Mouse (Mus musculus): ENCODE data around the gene Tpgs1. TPM values are rescaled to one million over a fixed set of nuclear protein-coding genes. Genes with fewer than 3 reads are reported as not detected.

Tpgs1 gene
- polyA plus RNA-seq, 1 experiment from 2014 or later, result 124 TPM

DNA sequence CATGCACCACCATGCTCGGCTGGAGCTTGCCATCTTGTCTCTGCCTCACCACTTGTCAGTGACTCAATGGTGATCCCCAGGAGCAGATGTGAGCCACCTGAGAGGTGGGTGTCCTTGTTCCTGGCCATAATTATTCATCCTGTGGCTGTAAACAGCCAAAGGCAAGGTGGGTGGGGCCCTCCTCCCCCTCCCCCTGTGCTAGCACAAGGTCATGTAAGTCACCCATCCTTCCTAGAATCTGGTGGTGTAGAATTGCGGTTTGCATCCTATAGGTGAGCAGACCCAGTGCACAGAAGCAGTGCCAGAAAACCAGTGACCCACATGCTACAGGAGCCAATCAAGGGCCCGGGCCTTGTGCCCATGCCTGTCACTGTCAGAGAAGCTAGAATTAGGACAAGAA lies 3.9 kb downstream of the Tpgs1 start:
- WGBS, result 94% methylated on average over 3 of the region's 3 CpGs
- Histone ChIP-seq H3K36me3 (ENCODE audit: control insufficient read depth, insufficient read depth, low read length) (peaks cover 10% of the 10 kb centered on the region), H3K4me2 (ENCODE audit: low read length) (no peak overlapping the region), H3K9me3 (ENCODE audit: control insufficient read depth, low read length) (no peaks in the 10 kb centered on the region), H3K27me3 (replicated peaks; ENCODE audit: control insufficient read depth, insufficient read depth, low read length) (no peaks in the 10 kb centered on the region), H3K4me1 (ENCODE audit: control insufficient read depth, insufficient read depth, low read depth, low read length) (peaks cover 18% of the 10 kb centered on the region), H3K9ac (ENCODE audit: low read depth, low read length) (no peak overlapping the region), H3K4me3 (ENCODE audit: low read length) (no peak overlapping the region), H3K27ac (ENCODE audit: low read depth, low read length) (no peak overlapping the region)
- ATAC-seq, result no peak

DNA sequence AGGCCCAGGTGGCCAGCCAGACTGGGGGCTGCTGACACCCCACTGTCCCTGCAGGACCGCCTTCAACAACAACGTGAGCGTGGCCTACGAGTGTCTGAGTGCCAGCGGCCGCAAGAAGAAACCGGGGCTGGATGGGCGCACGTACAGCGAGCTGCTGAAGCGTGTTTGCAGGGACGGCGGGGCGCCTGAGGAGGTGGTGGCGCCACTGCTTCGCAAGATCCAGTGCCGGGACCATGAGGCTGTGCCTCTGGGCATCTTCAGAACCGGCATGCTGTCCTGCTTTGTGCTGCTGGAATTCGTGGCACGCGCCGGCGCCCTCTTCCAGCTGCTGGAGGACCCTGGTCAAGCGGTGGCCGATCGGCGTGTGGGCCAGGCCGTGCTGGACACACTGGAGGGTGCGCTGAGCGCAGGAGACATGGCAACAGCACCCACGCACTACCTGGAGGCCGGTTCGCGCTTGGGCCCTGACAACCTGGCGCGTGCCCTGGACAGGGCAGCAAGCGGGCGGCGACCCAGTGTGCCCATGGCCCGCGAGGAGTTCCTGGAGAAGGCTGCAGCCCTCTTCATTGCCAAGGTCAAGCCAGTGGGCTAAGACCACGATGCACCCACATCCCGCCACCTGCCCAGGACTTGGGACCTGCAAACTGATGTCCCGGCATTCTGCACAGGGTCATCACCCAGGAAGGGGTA lies 6.3 kb downstream of the Tpgs1 start:
- ATAC-seq, result no peak
- no peak overlapping the region for H3K27ac ChIP-seq (ENCODE audit: low read depth, low read length)
- no peaks in the 10 kb centered on the region for H3K27me3 ChIP-seq (replicated peaks; ENCODE audit: control insufficient read depth, insufficient read depth, low read length)
- H3K4me1 ChIP-seq (ENCODE audit: control insufficient read depth, insufficient read depth, low read depth, low read length), result peaks cover 8% of the 10 kb centered on the region
- peaks cover 10% of the 10 kb centered on the region for H3K36me3 ChIP-seq (ENCODE audit: control insufficient read depth, insufficient read depth, low read length)
- no peaks in the 10 kb centered on the region for H3K9me3 ChIP-seq (ENCODE audit: control insufficient read depth, low read length)
- no peak overlapping the region for H3K4me2 ChIP-seq (ENCODE audit: low read length)
- no peak overlapping the region for H3K9ac ChIP-seq (ENCODE audit: low read depth, low read length)
- WGBS, result 54% methylated on average over 44 of the region's 44 CpGs
- H3K4me3 ChIP-seq (ENCODE audit: low read length), result no peak overlapping the region

DNA sequence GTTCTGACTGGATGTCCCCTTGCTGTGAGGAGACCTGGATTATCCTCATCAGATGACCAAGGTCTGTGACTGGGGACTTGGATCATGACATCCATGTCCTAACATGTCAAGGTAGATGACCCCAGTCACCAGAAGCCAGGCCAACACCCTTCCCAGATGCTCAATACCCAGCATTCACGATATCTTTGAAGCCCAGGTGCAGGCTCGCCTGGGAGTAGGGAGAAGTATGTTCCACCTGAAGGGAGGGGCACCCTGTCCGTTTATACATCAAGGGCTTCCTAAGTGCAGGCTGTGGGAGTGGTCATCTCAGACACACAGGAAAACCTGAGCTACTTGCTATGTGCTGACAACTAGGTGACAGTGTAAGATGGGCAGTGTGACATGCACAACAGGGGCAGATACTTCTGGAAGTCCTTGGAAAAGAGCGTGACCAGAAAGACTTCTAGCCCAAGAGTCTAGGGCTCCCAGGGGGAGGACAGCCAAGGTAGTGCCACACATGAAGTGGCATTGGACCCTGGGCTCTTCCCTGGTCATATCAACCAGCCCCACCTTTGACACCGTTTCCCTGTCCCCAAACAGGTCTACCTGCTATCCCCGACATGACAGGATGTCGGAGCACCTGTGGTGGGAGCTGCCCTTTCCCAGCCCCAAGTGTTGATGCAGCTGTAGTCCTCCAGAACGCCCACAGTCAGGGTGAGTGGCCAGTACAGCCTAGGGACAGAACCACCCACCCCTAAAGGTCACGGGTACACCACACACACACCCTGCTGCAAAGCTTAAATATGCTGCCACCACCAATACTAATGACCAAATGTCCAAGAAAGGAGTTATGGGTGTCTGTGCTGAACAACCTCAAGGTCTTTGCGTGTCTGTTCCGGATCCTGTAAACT lies 11.7 kb downstream of the Tpgs1 start:
- Histone ChIP-seq H3K9ac (ENCODE audit: low read depth, low read length) (peak overlapping the region; percentile 67), H3K9me3 (ENCODE audit: control insufficient read depth, low read length) (no peaks in the 10 kb centered on the region), H3K27ac (ENCODE audit: low read depth, low read length) (peak overlapping the region; percentile 89), H3K4me1 (ENCODE audit: control insufficient read depth, insufficient read depth, low read depth, low read length) (peaks cover 19% of the 10 kb centered on the region), H3K36me3 (ENCODE audit: control insufficient read depth, insufficient read depth, low read length) (peaks cover 11% of the 10 kb centered on the region), H3K27me3 (replicated peaks; ENCODE audit: control insufficient read depth, insufficient read depth, low read length) (no peaks in the 10 kb centered on the region), H3K4me2 (ENCODE audit: low read length) (peak overlapping the region; percentile 79), H3K4me3 (ENCODE audit: low read length) (peak overlapping the region; percentile 88)
- 45% methylated on average over 11 of the region's 11 CpGs for WGBS
- ATAC-seq, result peak; percentile 30

DNA sequence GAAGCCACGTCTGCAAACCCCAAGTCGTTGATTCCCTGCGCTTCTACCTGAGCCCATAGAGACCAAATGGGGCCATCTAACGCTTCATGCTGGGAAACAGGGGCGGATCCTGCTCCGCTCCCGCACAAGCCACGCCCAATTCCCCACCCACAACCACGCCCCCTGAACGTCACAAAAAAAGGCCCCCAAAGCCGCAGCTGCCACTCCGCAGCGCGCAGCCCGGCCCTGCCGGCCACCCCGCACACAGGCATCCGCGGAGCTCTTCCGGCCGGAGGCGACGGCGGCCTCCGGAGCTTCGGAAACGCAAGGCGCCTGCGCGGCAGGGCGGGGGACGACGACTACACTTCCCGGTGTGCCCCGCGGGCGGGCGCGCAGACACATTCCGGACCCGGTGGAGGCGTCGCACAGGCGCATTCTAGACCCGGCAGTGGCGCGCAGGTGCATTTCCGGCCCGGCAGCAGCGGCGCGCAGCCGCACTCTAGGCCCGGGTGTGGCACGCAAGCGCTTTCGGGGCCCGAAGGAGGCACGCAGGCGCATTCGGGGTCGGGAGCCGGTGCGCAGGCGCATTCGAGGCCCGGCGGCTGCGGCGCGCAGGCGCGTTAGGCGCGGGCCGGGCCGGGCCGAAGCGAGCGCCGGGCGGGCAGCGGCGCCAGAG lies 12.5 kb downstream of the Tpgs1 start, which contains the start of gene Cdc34:
Cdc34 (plus strand) TSS at position 605 of the 655 bp plus-strand sequence.
- H3K36me3 ChIP-seq (ENCODE audit: control insufficient read depth, insufficient read depth, low read length), result peaks cover 14% of the 10 kb centered on the region

DNA sequence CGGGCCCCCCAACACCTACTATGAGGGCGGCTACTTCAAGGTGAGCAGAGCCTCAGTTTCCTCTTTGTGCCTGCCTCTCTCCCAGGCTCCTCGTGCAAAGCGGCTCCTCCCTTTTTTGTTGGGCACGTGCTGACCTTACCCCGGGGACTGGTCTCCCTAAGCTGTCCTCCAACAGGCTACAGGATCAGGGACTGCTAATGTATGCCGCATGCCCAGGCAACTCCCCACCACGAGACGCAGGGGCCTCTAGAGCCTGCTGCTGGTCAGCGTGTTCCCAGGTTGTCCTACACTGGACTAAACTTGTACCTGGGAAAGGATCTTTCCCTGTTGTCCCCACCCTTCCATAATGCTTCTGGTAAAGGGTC lies 13.4 kb downstream of the Tpgs1 start:
- peak overlapping the region; percentile 81 for H3K9ac ChIP-seq (ENCODE audit: low read depth, low read length)
- H3K4me3 ChIP-seq (ENCODE audit: low read length), result peak overlapping the region; percentile 88
- H3K9me3 ChIP-seq (ENCODE audit: control insufficient read depth, low read length), result no peaks in the 10 kb centered on the region
- H3K36me3 ChIP-seq (ENCODE audit: control insufficient read depth, insufficient read depth, low read length), result peaks cover 18% of the 10 kb centered on the region
- peak; percentile 1; the same call in 1 of the 2 replicates for ATAC-seq
- H3K27me3 ChIP-seq (replicated peaks; ENCODE audit: control insufficient read depth, insufficient read depth, low read length), result no peaks in the 10 kb centered on the region
- peaks cover 19% of the 10 kb centered on the region for H3K4me1 ChIP-seq (ENCODE audit: control insufficient read depth, insufficient read depth, low read depth, low read length)
- peak overlapping the region; percentile 67 for H3K4me2 ChIP-seq (ENCODE audit: low read length)
- peak overlapping the region; percentile 76 for H3K27ac ChIP-seq (ENCODE audit: low read depth, low read length)
- 0% methylated on average over 10 of the region's 10 CpGs for WGBS

More for the DNA sequence above, 12.5 kb downstream of the Tpgs1 start, which contains the start of gene Cdc34:
- no peaks in the 10 kb centered on the region for H3K9me3 ChIP-seq (ENCODE audit: control insufficient read depth, low read length)
- H3K4me3 ChIP-seq (ENCODE audit: low read length), result peak within 1 kb of the TSS; percentile 88
- under 1% methylated on average over 79 of the region's 84 CpGs for WGBS
- no peaks in the 10 kb centered on the region for H3K27me3 ChIP-seq (replicated peaks; ENCODE audit: control insufficient read depth, insufficient read depth, low read length)
- ATAC-seq, result peak; percentile 95
- peak within 1 kb of the TSS; percentile 89 for H3K27ac ChIP-seq (ENCODE audit: low read depth, low read length)
- peak within 1 kb of the TSS; percentile 81 for H3K9ac ChIP-seq (ENCODE audit: low read depth, low read length)
- peaks cover 19% of the 10 kb centered on the region for H3K4me1 ChIP-seq (ENCODE audit: control insufficient read depth, insufficient read depth, low read depth, low read length)
- peak within 1 kb of the TSS; percentile 79 for H3K4me2 ChIP-seq (ENCODE audit: low read length)

DNA sequence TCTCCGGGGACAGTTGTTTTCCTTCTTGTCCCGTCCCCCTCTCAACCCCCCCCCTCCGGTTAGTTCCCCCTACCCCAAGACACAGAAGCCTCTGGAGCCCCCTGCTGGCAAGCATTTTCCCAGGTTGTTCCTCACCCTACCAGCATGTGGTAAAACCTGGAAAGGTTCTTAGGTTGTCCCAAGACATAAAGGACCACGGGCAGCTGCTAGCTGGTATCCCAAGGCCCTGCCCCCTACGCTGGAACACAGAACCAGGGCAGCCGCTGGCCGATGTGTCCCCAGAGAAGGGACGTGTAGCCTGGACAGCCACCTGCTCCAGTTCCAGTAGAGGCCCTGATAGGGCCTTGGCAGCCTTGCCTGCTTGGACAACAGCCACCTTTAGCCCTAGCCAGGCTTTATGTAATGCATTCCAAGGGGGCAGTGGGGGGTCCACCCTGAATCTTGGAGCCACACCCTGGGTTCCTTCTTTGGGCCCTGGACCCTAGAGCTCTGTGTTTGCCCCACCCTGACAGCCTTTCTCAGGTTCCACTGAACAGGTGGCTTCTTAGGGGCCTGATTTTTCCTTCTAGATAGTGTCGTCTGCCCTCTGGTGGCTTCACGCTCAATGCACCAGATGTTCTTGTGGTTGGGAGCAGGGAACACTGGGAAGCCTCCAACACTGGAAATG lies 13.9 kb downstream of the Tpgs1 start:
- Histone ChIP-seq H3K36me3 (ENCODE audit: control insufficient read depth, insufficient read depth, low read length) (peaks cover 21% of the 10 kb centered on the region), H3K9me3 (ENCODE audit: control insufficient read depth, low read length) (no peaks in the 10 kb centered on the region), H3K4me1 (ENCODE audit: control insufficient read depth, insufficient read depth, low read depth, low read length) (peaks cover 19% of the 10 kb centered on the region), H3K4me3 (ENCODE audit: low read length) (peak overlapping the region; percentile 88), H3K27ac (ENCODE audit: low read depth, low read length) (peak overlapping the region; percentile 76; the same call in 1 of the 2 replicates), H3K9ac (ENCODE audit: low read depth, low read length) (peak overlapping the region; percentile 81), H3K27me3 (replicated peaks; ENCODE audit: control insufficient read depth, insufficient read depth, low read length) (no peaks in the 10 kb centered on the region), H3K4me2 (ENCODE audit: low read length) (peak overlapping the region; percentile 67)
- no peak for ATAC-seq
- 8% methylated on average over 10 of the region's 10 CpGs for whole genome bisulfite sequencing

DNA sequence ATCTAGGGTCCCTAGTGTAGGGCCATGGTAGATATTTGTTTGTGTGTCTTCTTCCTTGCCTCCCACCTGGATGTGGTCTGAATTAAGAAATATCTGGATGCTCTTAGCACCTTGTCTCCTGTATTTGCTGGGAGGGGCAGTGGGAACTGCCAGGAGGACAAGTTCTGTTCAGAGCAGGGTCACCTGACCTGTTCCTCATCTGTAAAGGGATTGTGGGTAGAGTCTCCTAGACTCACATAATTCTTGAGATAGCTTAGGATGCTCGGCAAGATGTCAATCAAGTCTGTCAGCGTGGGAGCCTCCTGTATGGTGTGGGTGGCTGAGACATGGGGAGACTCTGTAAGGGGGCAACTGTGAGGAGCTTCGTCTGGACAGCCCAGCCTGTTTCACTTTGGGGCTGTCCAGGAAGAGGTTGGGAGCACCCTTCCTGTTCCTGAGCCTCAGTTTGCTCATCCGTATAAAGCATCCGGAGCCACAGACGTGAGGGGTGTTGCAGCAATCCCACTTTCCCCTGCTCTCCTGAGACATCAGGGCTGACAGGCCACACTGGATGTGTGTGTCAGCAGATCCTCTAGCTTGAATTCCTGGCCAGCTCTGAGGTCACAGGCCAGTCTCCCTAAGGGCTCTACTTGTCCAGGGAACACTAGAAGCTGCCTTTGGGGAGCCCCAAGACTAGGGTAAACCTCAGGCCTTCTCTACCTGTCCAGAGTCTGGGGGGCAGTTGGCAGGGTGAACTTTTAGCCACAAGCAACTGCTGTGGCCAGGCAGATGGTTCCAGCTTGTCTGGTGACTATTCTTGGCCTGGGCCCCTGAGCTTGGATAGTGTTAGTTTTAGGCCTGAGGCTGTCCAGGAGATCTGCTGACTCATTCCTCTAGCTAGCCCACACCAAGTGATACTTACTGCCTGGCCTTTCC lies 14.8 kb downstream of the Tpgs1 start:
- H3K27me3 ChIP-seq (replicated peaks; ENCODE audit: control insufficient read depth, insufficient read depth, low read length), result no peaks in the 10 kb centered on the region
- H3K4me3 ChIP-seq (ENCODE audit: low read length), result peak overlapping the region; percentile 88
- ATAC-seq, result no peak
- WGBS, result 92% methylated on average over 6 of the region's 6 CpGs
- H3K9ac ChIP-seq (ENCODE audit: low read depth, low read length), result peak overlapping the region; percentile 81; the same call in 1 of the 2 replicates
- peaks cover 19% of the 10 kb centered on the region for H3K4me1 ChIP-seq (ENCODE audit: control insufficient read depth, insufficient read depth, low read depth, low read length)
- H3K27ac ChIP-seq (ENCODE audit: low read depth, low read length), result no peak overlapping the region
- H3K9me3 ChIP-seq (ENCODE audit: control insufficient read depth, low read length), result no peaks in the 10 kb centered on the region
- peak overlapping the region; percentile 67 for H3K4me2 ChIP-seq (ENCODE audit: low read length)
- H3K36me3 ChIP-seq (ENCODE audit: control insufficient read depth, insufficient read depth, low read length), result peaks cover 30% of the 10 kb centered on the region
